Mouse (Mus musculus) small intestine, adult 2 months (tissue): ENCODE measurements around the gene Erp44.

Experiments
- CTCF ChIP-seq: fragments of 200-500 bp; IDR thresholded peaks from 2 replicates; pipeline ENCODE4 v1.5.1; 2012; ENCODE audit warnings: low read depth, mild to moderate bottlenecking, control low read depth, inconsistent platforms, low read length, moderate library complexity, mixed read lengths; ENCODE audit not compliant: insufficient replicate concordance, insufficient read length; ENCODE audit errors: extremely low read depth
- POLR2A ChIP-seq: fragments of 200-500 bp; IDR thresholded peaks from 2 replicates; pipeline ENCODE4 v1.6.1; 2012; ENCODE audit warnings: low read depth, mild to moderate bottlenecking, control low read depth, inconsistent platforms, low read length, moderate library complexity

DNA sequence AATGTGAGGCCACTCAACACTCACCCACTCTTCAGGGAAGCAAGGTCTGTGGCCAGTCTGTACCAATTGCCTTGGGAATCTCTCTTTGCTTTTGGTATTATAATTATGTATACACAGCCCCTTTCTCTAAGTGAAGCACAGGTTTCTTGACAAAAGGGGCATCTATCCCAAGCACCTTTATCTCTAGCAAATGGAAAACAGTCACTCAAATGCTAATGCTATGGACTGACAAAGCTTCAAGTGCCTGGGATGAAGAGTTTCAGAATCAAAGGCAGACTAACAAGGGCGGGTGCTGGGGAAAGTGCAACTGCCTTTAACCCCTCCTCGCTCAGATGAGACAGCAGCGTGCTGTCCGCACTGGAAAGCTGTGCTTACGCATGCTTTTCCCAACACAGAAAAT is 7.5 kb downstream of the Erp44 start:
- no peak for TF ChIP-seq CTCF
- no peak for TF ChIP-seq POLR2A
